Mouse (Mus musculus): ENCODE measurements at regions not wholly inside any gene's neighbourhood (a gene's known extent, or its start where the extent isn't known, plus 50 kb on each side); places are given as distances from the start of the nearest gene placed in this dataset.

- H3K27ac ChIP-seq, result no peak overlapping the region
- H3K9me3 ChIP-seq, result no peaks in the 10 kb centered on the region
- ATAC-seq (ENCODE audit: low FRiP score, low read depth), result no peak
- H3K27me3 ChIP-seq, result no peaks in the 10 kb centered on the region
- H3K4me3 ChIP-seq, result no peak overlapping the region
- no peaks in the 10 kb centered on the region for H3K36me3 ChIP-seq
- H3K4me2 ChIP-seq (replicated peaks), result no peak overlapping the region
- H3K9ac ChIP-seq, result no peak overlapping the region
- WGBS, result 88% methylated on average over 9 of the region's 9 CpGs
- no peaks in the 10 kb centered on the region for H3K4me1 ChIP-seq
These were observed 305.9 kb downstream of the Lpin1 start for GRCm38 (mm10) chr12:16304701-16305377.

- H3K27me3 ChIP-seq, result no peaks in the 10 kb centered on the region
- H3K4me3 ChIP-seq, result no peak overlapping the region
- H3K36me3 ChIP-seq, result no peaks in the 10 kb centered on the region
- H3K4me2 ChIP-seq (replicated peaks), result no peak overlapping the region
- 78% methylated on average over 5 of the region's 5 CpGs for WGBS
- H3K27ac ChIP-seq, result no peak overlapping the region
- H3K4me1 ChIP-seq, result no peaks in the 10 kb centered on the region
- no peak overlapping the region for H3K9ac ChIP-seq
- no peak for ATAC-seq (ENCODE audit: low FRiP score, low read depth)
- H3K9me3 ChIP-seq, result 0 out of 2 replicates have a peak, but pooled peaks cover 2% of the 10 kb centered on the region
These were observed 325.7 kb downstream of the Lpin1 start for GRCm38 (mm10) chr12:16285061-16285460.

- no peak for ATAC-seq (ENCODE audit: low FRiP score, low read depth)
- Histone ChIP-seq H3K27ac (no peak overlapping the region), H3K27me3 (no peaks in the 10 kb centered on the region), H3K36me3 (no peaks in the 10 kb centered on the region), H3K9ac (no peak overlapping the region), H3K9me3 (0 out of 2 replicates have a peak, but pooled peaks cover 2% of the 10 kb centered on the region), H3K4me3 (no peak overlapping the region), H3K4me2 (replicated peaks) (no peak overlapping the region), H3K4me1 (no peaks in the 10 kb centered on the region)
- 74% methylated on average over 2 of the region's 2 CpGs for WGBS
These were observed 331.6 kb downstream of the Lpin1 start for GRCm38 (mm10) chr12:16279146-16279545.

- 0 out of 2 replicates have a peak, but pooled peaks cover 2% of the 10 kb centered on the region for H3K9me3 ChIP-seq
- ATAC-seq (ENCODE audit: low FRiP score, low read depth), result no peak
- H3K4me2 ChIP-seq (replicated peaks), result no peak overlapping the region
- no peak overlapping the region for H3K9ac ChIP-seq
- H3K4me1 ChIP-seq, result no peaks in the 10 kb centered on the region
- 81% methylated on average over 4 of the region's 4 CpGs for WGBS
- H3K27ac ChIP-seq, result no peak overlapping the region
- no peaks in the 10 kb centered on the region for H3K27me3 ChIP-seq
- no peak overlapping the region for H3K4me3 ChIP-seq
- H3K36me3 ChIP-seq, result no peaks in the 10 kb centered on the region
These were observed 333.0 kb downstream of the Lpin1 start for GRCm38 (mm10) chr12:16277567-16278332.

GRCm38 (mm10) chr12:16277144-16277543 lies 333.6 kb downstream of the Lpin1 start:
- H3K27ac ChIP-seq, result no peak overlapping the region
- no peak overlapping the region for H3K9ac ChIP-seq
- H3K36me3 ChIP-seq, result no peaks in the 10 kb centered on the region
- no peaks in the 10 kb centered on the region for H3K27me3 ChIP-seq
- no peak overlapping the region for H3K4me2 ChIP-seq (replicated peaks)
- WGBS, result 78% methylated on average over 2 of the region's 2 CpGs
- no peaks in the 10 kb centered on the region for H3K4me1 ChIP-seq
- no peak overlapping the region for H3K4me3 ChIP-seq
- no peaks in the 10 kb centered on the region for H3K9me3 ChIP-seq
- ATAC-seq (ENCODE audit: low FRiP score, low read depth), result no peak

- no peak overlapping the region for H3K27ac ChIP-seq
- WGBS, result 79% methylated on average over 4 of the region's 4 CpGs
- H3K9me3 ChIP-seq, result no peaks in the 10 kb centered on the region
- H3K4me3 ChIP-seq, result no peak overlapping the region
- H3K27me3 ChIP-seq, result no peaks in the 10 kb centered on the region
- ATAC-seq (ENCODE audit: low FRiP score, low read depth), result no peak
- no peaks in the 10 kb centered on the region for H3K36me3 ChIP-seq
- H3K4me2 ChIP-seq (replicated peaks), result no peak overlapping the region
- no peak overlapping the region for H3K9ac ChIP-seq
- no peaks in the 10 kb centered on the region for H3K4me1 ChIP-seq
These were observed 334.5 kb downstream of the Lpin1 start for GRCm38 (mm10) chr12:16276301-16276700.

- Histone ChIP-seq H3K9ac (no peak overlapping the region), H3K36me3 (no peaks in the 10 kb centered on the region), H3K9me3 (no peaks in the 10 kb centered on the region), H3K4me2 (replicated peaks) (no peak overlapping the region), H3K27ac (no peak overlapping the region), H3K4me1 (no peaks in the 10 kb centered on the region), H3K4me3 (no peak overlapping the region), H3K27me3 (no peaks in the 10 kb centered on the region)
- no peak for ATAC-seq (ENCODE audit: low FRiP score, low read depth)
These were observed 338.3 kb downstream of the Lpin1 start for GRCm38 (mm10) chr12:16272441-16272840.

- H3K4me2 ChIP-seq (replicated peaks), result no peak overlapping the region
- H3K27me3 ChIP-seq, result no peaks in the 10 kb centered on the region
- H3K27ac ChIP-seq, result no peak overlapping the region
- WGBS, result 85% methylated on average over 7 of the region's 7 CpGs
- no peak overlapping the region for H3K4me3 ChIP-seq
- H3K4me1 ChIP-seq, result no peaks in the 10 kb centered on the region
- ATAC-seq (ENCODE audit: low FRiP score, low read depth), result no peak
- no peaks in the 10 kb centered on the region for H3K9me3 ChIP-seq
- no peak overlapping the region for H3K9ac ChIP-seq
- H3K36me3 ChIP-seq, result no peaks in the 10 kb centered on the region
These were observed 339.9 kb downstream of the Lpin1 start for GRCm38 (mm10) chr12:16270876-16271275.

GRCm38 (mm10) chr12:16269706-16270105 lies 341.1 kb downstream of the Lpin1 start:
- Histone ChIP-seq H3K36me3 (no peaks in the 10 kb centered on the region), H3K4me3 (no peak overlapping the region), H3K4me2 (replicated peaks) (no peak overlapping the region), H3K4me1 (no peaks in the 10 kb centered on the region), H3K9me3 (no peaks in the 10 kb centered on the region), H3K9ac (no peak overlapping the region), H3K27ac (no peak overlapping the region), H3K27me3 (no peaks in the 10 kb centered on the region)
- 70% methylated on average over 4 of the region's 4 CpGs for WGBS
- no peak for ATAC-seq (ENCODE audit: low FRiP score, low read depth)

- WGBS, result 73% methylated on average over 8 of the region's 8 CpGs
- no peaks in the 10 kb centered on the region for H3K9me3 ChIP-seq
- no peak for ATAC-seq (ENCODE audit: low FRiP score, low read depth)
- no peak overlapping the region for H3K4me2 ChIP-seq (replicated peaks)
- H3K4me1 ChIP-seq, result no peaks in the 10 kb centered on the region
- no peak overlapping the region for H3K27ac ChIP-seq
- no peaks in the 10 kb centered on the region for H3K36me3 ChIP-seq
- no peak overlapping the region for H3K4me3 ChIP-seq
- H3K9ac ChIP-seq, result no peak overlapping the region
- H3K27me3 ChIP-seq, result no peaks in the 10 kb centered on the region
These were observed 342.1 kb downstream of the Lpin1 start for GRCm38 (mm10) chr12:16268621-16269165.

GRCm38 (mm10) chr12:16261465-16261864 lies 349.3 kb downstream of the Lpin1 start:
- no peak for ATAC-seq (ENCODE audit: low FRiP score, low read depth)
- Histone ChIP-seq H3K27ac (no peak overlapping the region), H3K9ac (no peak overlapping the region), H3K4me2 (replicated peaks) (no peak overlapping the region), H3K4me1 (no peaks in the 10 kb centered on the region), H3K9me3 (no peaks in the 10 kb centered on the region), H3K36me3 (no peaks in the 10 kb centered on the region), H3K27me3 (no peaks in the 10 kb centered on the region), H3K4me3 (no peak overlapping the region)
- WGBS, result 87% methylated on average over 4 of the region's 4 CpGs

- no peaks in the 10 kb centered on the region for H3K27me3 ChIP-seq
- H3K9me3 ChIP-seq, result no peaks in the 10 kb centered on the region
- H3K27ac ChIP-seq, result no peak overlapping the region
- H3K9ac ChIP-seq, result no peak overlapping the region
- 66% methylated on average over 8 of the region's 8 CpGs for WGBS
- H3K4me3 ChIP-seq, result no peak overlapping the region
- no peaks in the 10 kb centered on the region for H3K4me1 ChIP-seq
- H3K36me3 ChIP-seq, result no peaks in the 10 kb centered on the region
- ATAC-seq (ENCODE audit: low FRiP score, low read depth), result no peak
- H3K4me2 ChIP-seq (replicated peaks), result no peak overlapping the region
These were observed 349.8 kb downstream of the Lpin1 start for GRCm38 (mm10) chr12:16260981-16261380.

Data from limb, embryonic 13.5 days (tissue).